Mouse (Mus musculus) forebrain, embryonic 16.5 days (tissue): ENCODE measurements at regions not wholly inside any gene's neighbourhood (a gene's known extent, or its start where the extent isn't known, plus 50 kb on each side); places are given as distances from the start of the nearest gene placed in this dataset.

Experiments
- ATAC-seq: fragments of 200-750 bp; cut with Nextera tagmentation; 2 replicates; pipeline ENCODE4 v1.8.0; 2017; ENCODE audit warnings: mild to moderate bottlenecking, moderate library complexity
- H3K27ac ChIP-seq: fragments of 300-500 bp; sonication (generic); 2 replicates; pipeline ENCODE4 v1.5.1; 2014; ENCODE audit warnings: low read length, control low read depth
- H3K27me3 ChIP-seq: fragments of 300-500 bp; sonication (generic); replicated peaks from 2 replicates; pipeline ENCODE4 v1.6.1; 2014; ENCODE audit warnings: low read length; ENCODE audit not compliant: control insufficient read depth, insufficient read depth
- H3K36me3 ChIP-seq: fragments of 300-500 bp; sonication (generic); 2 replicates; pipeline ENCODE4 v1.6.1; 2014; ENCODE audit not compliant: control insufficient read depth, insufficient read depth
- H3K4me1 ChIP-seq: fragments of 300-500 bp; sonication (generic); replicated peaks from 2 replicates; pipeline ENCODE4 v1.6.1; 2014; ENCODE audit warnings: low read length; ENCODE audit not compliant: control insufficient read depth, insufficient read depth
- H3K4me2 ChIP-seq: fragments of 300-500 bp; sonication (generic); 2 replicates; pipeline ENCODE4 v1.6.1; 2014; ENCODE audit warnings: mild to moderate bottlenecking, low read length, control low read depth
- H3K4me3 ChIP-seq: fragments of 300-500 bp; sonication (generic); replicated peaks from 2 replicates; pipeline ENCODE4 v1.5.1; 2014; ENCODE audit warnings: mild to moderate bottlenecking, low read length, control low read depth
- H3K9ac ChIP-seq: fragments of 300-500 bp; sonication (generic); replicated peaks from 2 replicates; pipeline ENCODE4 v1.6.1; 2014; ENCODE audit warnings: low read depth, low read length, control low read depth
- H3K9me3 ChIP-seq: fragments of 300-500 bp; sonication (generic); 2 replicates; pipeline ENCODE4 v1.6.1; 2016; ENCODE audit warnings: low read length; ENCODE audit not compliant: control insufficient read depth
- WGBS: fragments of 180-500 bp; shearing (Covaris S2); extraction: QIAGEN DNeasy Blood & Tissue Kit; methylation state at CpG from one replicate; pipeline ENCODE4 v1.1.7; 2014; 5-methylcytosine and 5-hydroxymethylcytosine counted together

GRCm38 (mm10) chr8:115626396-115627136 lies 81.0 kb downstream of the Maf start:
- Histone ChIP-seq H3K9me3 (0 out of 2 replicates have a peak, but pooled peaks cover 3% of the 10 kb centered on the region), H3K4me2 (no peak overlapping the region), H3K27me3 (no peaks in the 10 kb centered on the region), H3K36me3 (no peaks in the 10 kb centered on the region), H3K9ac (no peak overlapping the region), H3K4me1 (no peaks in the 10 kb centered on the region), H3K27ac (no peak overlapping the region), H3K4me3 (no peak overlapping the region)
- no peak for ATAC-seq
- WGBS = 86% methylated on average over 7 of the region's 7 CpGs

- ATAC-seq = no peak
- no peak overlapping the region for H3K4me3 ChIP-seq
- H3K9ac ChIP-seq = no peak overlapping the region
- no peaks in the 10 kb centered on the region for H3K36me3 ChIP-seq
- 0 out of 2 replicates have a peak, but pooled peaks cover 3% of the 10 kb centered on the region for H3K9me3 ChIP-seq
- no peak overlapping the region for H3K4me2 ChIP-seq
- 73% methylated on average over 1 of the region's 1 CpGs for WGBS
- no peaks in the 10 kb centered on the region for H3K27me3 ChIP-seq
- no peak overlapping the region for H3K27ac ChIP-seq
- H3K4me1 ChIP-seq = no peaks in the 10 kb centered on the region
These were observed 82.5 kb downstream of the Maf start for GRCm38 (mm10) chr8:115625072-115625471.

- ATAC-seq = no peak
- Histone ChIP-seq H3K27ac (no peak overlapping the region), H3K9ac (no peak overlapping the region), H3K27me3 (no peaks in the 10 kb centered on the region), H3K4me3 (no peak overlapping the region), H3K9me3 (no peaks in the 10 kb centered on the region), H3K4me1 (no peaks in the 10 kb centered on the region), H3K36me3 (no peaks in the 10 kb centered on the region), H3K4me2 (no peak overlapping the region)
- 86% methylated on average over 13 of the region's 13 CpGs for WGBS
These were observed 89.4 kb downstream of the Maf start for GRCm38 (mm10) chr8:115618049-115618760.

DNA sequence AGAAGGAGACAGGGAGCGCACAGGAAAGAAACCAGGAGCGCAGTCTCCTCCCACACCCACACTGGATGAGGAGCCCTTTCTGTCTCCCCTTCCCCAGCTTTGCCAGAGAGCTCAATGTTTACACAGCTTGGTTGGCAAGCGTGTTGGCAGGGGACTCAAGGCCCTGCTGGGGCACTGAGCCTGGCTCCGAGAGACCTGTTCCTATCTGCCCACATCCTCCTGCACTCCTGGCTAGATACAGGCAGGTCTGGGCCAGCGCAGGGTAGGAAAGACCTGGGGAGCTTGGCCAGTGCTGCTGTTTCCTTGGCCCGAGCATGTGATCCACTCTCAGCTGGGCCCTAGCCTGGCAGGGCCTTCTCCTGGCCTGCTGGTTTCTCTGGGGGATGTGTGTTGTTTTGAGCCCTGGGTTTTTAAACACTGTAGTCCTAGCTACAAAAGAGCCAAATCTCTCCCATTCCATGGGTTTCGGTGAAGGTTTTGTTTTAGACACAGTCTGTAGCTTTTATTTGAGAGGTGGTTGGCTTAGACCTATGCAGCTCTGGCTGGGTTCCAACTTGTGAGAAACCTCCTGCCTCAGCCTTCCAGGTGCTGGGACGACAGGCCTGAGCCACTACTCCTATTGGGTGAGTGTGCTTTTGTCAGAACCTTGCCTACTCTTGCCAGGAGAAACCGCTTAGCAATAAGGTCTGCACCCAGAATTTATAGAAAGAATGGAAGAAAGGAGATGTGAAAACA lies 90.6 kb downstream of the Maf start:
- ATAC-seq = no peak
- WGBS = 74% methylated on average over 9 of the region's 9 CpGs

GRCm38 (mm10) chr8:115613946-115614584 lies 93.5 kb downstream of the Maf start:
- Histone ChIP-seq H3K9me3 (peaks cover 2% of the 10 kb centered on the region; the same call in 1 of the 2 replicates), H3K27me3 (no peaks in the 10 kb centered on the region), H3K4me1 (no peaks in the 10 kb centered on the region), H3K4me3 (no peak overlapping the region), H3K27ac (no peak overlapping the region), H3K9ac (no peak overlapping the region), H3K4me2 (no peak overlapping the region), H3K36me3 (no peaks in the 10 kb centered on the region)
- 76% methylated on average over 5 of the region's 5 CpGs for WGBS
- no peak for ATAC-seq

More for the DNA sequence above, 90.6 kb downstream of the Maf start:
- Histone ChIP-seq H3K27ac (no peak overlapping the region), H3K27me3 (no peaks in the 10 kb centered on the region), H3K9ac (no peak overlapping the region), H3K4me3 (no peak overlapping the region), H3K36me3 (no peaks in the 10 kb centered on the region), H3K4me1 (no peaks in the 10 kb centered on the region), H3K9me3 (no peaks in the 10 kb centered on the region), H3K4me2 (no peak overlapping the region)

DNA sequence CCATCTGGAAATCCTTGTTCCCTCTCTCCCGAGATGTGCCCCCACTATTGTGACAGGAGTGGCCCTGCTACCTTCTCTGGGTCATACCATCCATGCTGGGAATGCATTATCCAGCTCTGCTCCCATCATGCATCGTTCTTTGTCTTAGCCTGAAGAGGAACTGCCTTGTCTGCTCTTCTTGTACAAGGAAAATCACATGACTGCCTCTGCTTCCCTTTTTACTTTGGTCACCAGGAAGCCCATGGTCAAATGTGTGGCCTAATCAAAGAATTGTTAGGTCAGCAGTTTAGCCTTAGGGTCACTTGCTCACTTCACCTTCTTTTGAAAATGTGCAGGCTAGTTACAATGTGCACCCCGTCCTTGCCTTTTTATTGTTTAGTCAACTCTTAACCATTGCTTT lies 95.5 kb downstream of the Maf start:
- Histone ChIP-seq H3K36me3 (no peaks in the 10 kb centered on the region), H3K4me2 (no peak overlapping the region), H3K27ac (no peak overlapping the region), H3K4me3 (no peak overlapping the region), H3K27me3 (no peaks in the 10 kb centered on the region), H3K9ac (no peak overlapping the region), H3K4me1 (no peaks in the 10 kb centered on the region), H3K9me3 (peaks cover 2% of the 10 kb centered on the region; the same call in 1 of the 2 replicates)
- 85% methylated on average over 3 of the region's 3 CpGs for WGBS
- ATAC-seq = no peak

DNA sequence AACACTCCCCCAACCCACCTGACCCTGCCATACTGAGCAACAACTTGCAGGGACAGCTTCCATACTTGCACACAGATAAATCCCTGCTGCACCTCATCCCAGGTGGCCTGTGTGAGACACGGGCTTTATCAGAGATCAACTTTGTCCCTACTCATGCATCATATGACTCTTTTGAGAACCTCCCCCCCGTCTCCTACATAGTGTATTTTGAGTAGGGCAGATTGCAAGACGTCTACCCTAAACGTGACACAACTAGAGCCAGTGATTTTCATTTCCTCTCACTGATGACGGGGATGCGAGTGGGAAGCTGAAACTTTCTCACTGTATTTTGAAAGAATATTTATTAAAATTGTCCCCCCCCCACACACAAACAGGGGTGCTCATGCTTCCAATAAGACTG lies 107.8 kb downstream of the Maf start:
- no peak for ATAC-seq
- H3K9me3 ChIP-seq = no peaks in the 10 kb centered on the region
- H3K9ac ChIP-seq = no peak overlapping the region
- no peak overlapping the region for H3K4me3 ChIP-seq
- no peak overlapping the region for H3K27ac ChIP-seq
- H3K36me3 ChIP-seq = no peaks in the 10 kb centered on the region
- H3K4me2 ChIP-seq = no peak overlapping the region
- WGBS = 93% methylated on average over 6 of the region's 6 CpGs
- H3K4me1 ChIP-seq = peaks cover 5% of the 10 kb centered on the region; the same call in 1 of the 2 replicates
- H3K27me3 ChIP-seq = no peaks in the 10 kb centered on the region

GRCm38 (mm10) chr8:115597226-115597953 lies 110.2 kb downstream of the Maf start:
- 42% methylated on average over 10 of the region's 10 CpGs for WGBS
- Histone ChIP-seq H3K4me3 (no peak overlapping the region), H3K9ac (no peak overlapping the region), H3K4me1 (peaks cover 5% of the 10 kb centered on the region; the same call in 1 of the 2 replicates), H3K27ac (no peak overlapping the region), H3K36me3 (no peaks in the 10 kb centered on the region), H3K27me3 (no peaks in the 10 kb centered on the region), H3K4me2 (no peak overlapping the region), H3K9me3 (no peaks in the 10 kb centered on the region)
- ATAC-seq = no peak; the same call in 1 of the 2 replicates
